Mouse (Mus musculus) spleen, adult 2 months (tissue): ENCODE data around the gene Gpkow.
"Not testable (repeated sequence)": the region's sequence is repeated elsewhere in the genome, so short reads cannot be mapped to it uniquely, and the experiment has no call there.

Experiments
- CTCF ChIP-seq: fragments of 200-500 bp; IDR thresholded peaks from 2 replicates; pipeline ENCODE4 v1.5.1; 2011; ENCODE audit warnings: mild to moderate bottlenecking, inconsistent platforms; ENCODE audit not compliant: insufficient read depth, insufficient read length, insufficient replicate concordance; ENCODE audit errors: extremely low read depth
- POLR2A ChIP-seq: fragments of 200-500 bp; IDR thresholded peaks from 2 replicates; pipeline ENCODE4 v1.6.1; 2011; ENCODE audit warnings: low read depth, low read length, inconsistent platforms

- TF ChIP-seq POLR2A, CTCF: not testable (repeated sequence)
Measured at GRCm38 (mm10) chrX:7716058-7716457, 19.1 kb downstream of the Gpkow start.
